Comparison of ENCODE assay signal across 8 mouse cellular contexts in genomic region chr17:32676040-32676635, GRCm38 (mm10). TPM values are rescaled to one million over a fixed set of nuclear protein-coding genes. Genes with fewer than 3 reads are reported as not detected.
DNase-seq lines count a peak whose midpoint lies in the region; ATAC-seq lines count a peak whose summit lies in the region.

No protein-coding gene starts in this region.

- intact Hi-C loops in heart, postnatal 14 days (cut with DNase I), result no loop called here

- H3K4me3 ChIP-seq in heart, embryonic 13.5 days, result peak overlapping the region; percentile 10; the same call in 1 of the 2 replicates
- H3K4me3 ChIP-seq in embryonic facial prominence, embryonic 15.5 days (replicated peaks), result no peak overlapping the region
- no peak overlapping the region for H3K4me3 ChIP-seq in liver, embryonic 15.5 days (replicated peaks)

- no peaks in the 10 kb centered on the region for H3K27me3 ChIP-seq in heart, embryonic 13.5 days (replicated peaks)
- no peaks in the 10 kb centered on the region for H3K27me3 ChIP-seq in embryonic facial prominence, embryonic 15.5 days
- H3K27me3 ChIP-seq in liver, embryonic 15.5 days, result no peaks in the 10 kb centered on the region
- H3K27me3 ChIP-seq in splenic B cell, adult 2 months (ENCODE audit: control insufficient read depth, insufficient read depth, low read length, poor library complexity, severe bottlenecking), result no peaks in the 10 kb centered on the region

- no peaks in the 10 kb centered on the region for H3K9me3 ChIP-seq in heart, embryonic 13.5 days
- no peaks in the 10 kb centered on the region for H3K9me3 ChIP-seq in embryonic facial prominence, embryonic 15.5 days (replicated peaks)
- H3K9me3 ChIP-seq in liver, embryonic 15.5 days (replicated peaks), result no peaks in the 10 kb centered on the region

- WGBS in heart, embryonic 13.5 days, result 25% methylated on average over 21 of the region's 21 CpGs
- 34% methylated on average over 21 of the region's 21 CpGs for WGBS in embryonic facial prominence, embryonic 15.5 days
- 32% methylated on average over 21 of the region's 21 CpGs for WGBS in liver, embryonic 15.5 days (ENCODE audit: insufficient replicate concordance)

- H3K4me1 ChIP-seq in heart, embryonic 13.5 days, result no peaks in the 10 kb centered on the region
- H3K4me1 ChIP-seq in embryonic facial prominence, embryonic 15.5 days, result no peaks in the 10 kb centered on the region
- H3K4me1 ChIP-seq in liver, embryonic 15.5 days (replicated peaks), result no peaks in the 10 kb centered on the region

- DNase-seq in heart, postnatal 14 days, result no peak
- peak; percentile 9 for DNase-seq in splenic B cell, adult 2 months (ENCODE audit: low read depth, low spot score)
- DNase-seq in layer of hippocampus, postnatal 25 days (ENCODE audit: extremely low spot score in 1 of 2, low spot score in 1 of 2), result no peak
- DNase-seq in cerebellum, adult 11 months, result no peak

- no peak for ATAC-seq in heart, embryonic 13.5 days (ENCODE audit: extremely low read depth, insufficient number of reproducible peaks, low FRiP score, low TSS enrichment)
- ATAC-seq in embryonic facial prominence, embryonic 15.5 days (ENCODE audit: insufficient number of reproducible peaks, low FRiP score, low TSS enrichment, low read depth), result no peak
- no peak for ATAC-seq in liver, embryonic 15.5 days (ENCODE audit: insufficient read depth)
- no peak for ATAC-seq in erythroblast, adult 5-6 weeks (replicated peaks; ENCODE audit: low FRiP score, poor library complexity, severe bottlenecking)

- no peak overlapping the region for H3K9ac ChIP-seq in heart, embryonic 13.5 days
- no peak overlapping the region for H3K9ac ChIP-seq in embryonic facial prominence, embryonic 15.5 days
- H3K9ac ChIP-seq in liver, embryonic 15.5 days, result no peak overlapping the region

- no peak overlapping the region for H3K27ac ChIP-seq in heart, embryonic 13.5 days (replicated peaks)
- H3K27ac ChIP-seq in embryonic facial prominence, embryonic 15.5 days (replicated peaks), result no peak overlapping the region
- H3K27ac ChIP-seq in liver, embryonic 15.5 days (replicated peaks), result no peak overlapping the region

- peak overlapping the region; percentile 37 for H3K4me2 ChIP-seq in heart, embryonic 13.5 days
- H3K4me2 ChIP-seq in embryonic facial prominence, embryonic 15.5 days (replicated peaks), result peak overlapping the region; percentile 17; the same call in 1 of the 2 replicates
- peak overlapping the region; percentile 10; the same call in 1 of the 2 replicates for H3K4me2 ChIP-seq in liver, embryonic 15.5 days

- no peaks in the 10 kb centered on the region for H3K36me3 ChIP-seq in heart, embryonic 13.5 days
- H3K36me3 ChIP-seq in embryonic facial prominence, embryonic 15.5 days, result no peaks in the 10 kb centered on the region
- no peaks in the 10 kb centered on the region for H3K36me3 ChIP-seq in liver, embryonic 15.5 days (replicated peaks)
- H3K36me3 ChIP-seq in splenic B cell, adult 2 months (ENCODE audit: control insufficient read depth, insufficient read depth, low read length, poor library complexity, severe bottlenecking), result no peaks in the 10 kb centered on the region

RNA-seq across cellular contexts. Expression of gene Cyp4f15, which starts 9.3 kb away (rescaled TPM):
- 0.20 and 0.41 TPM in 2 replicates for polyA plus RNA-seq in heart, embryonic 13.5 days (2015; fragmentation: Nextera tagmentation; extraction: Ambion mirVana)
- not detected for total RNA-seq in heart, postnatal 14 days (2021)
- 0.56 and 0.72 TPM in 2 replicates for polyA plus RNA-seq in embryonic facial prominence, embryonic 15.5 days (2015; fragmentation: Nextera tagmentation; extraction: Ambion mirVana)
- polyA plus RNA-seq in liver, embryonic 15.5 days (2015; fragmentation: Nextera tagmentation; extraction: Ambion mirVana), result 6.5 and 7.5 TPM in 2 replicates
- total RNA-seq in layer of hippocampus, postnatal 25 days (2021), result 10 to 100 TPM; 16.1 to 20.0 TPM
- not detected in 2 replicates for total RNA-seq in erythroblast, adult 5-6 weeks (2015; ENCODE audit: low replicate concordance)
- not detected in 2 replicates for total RNA-seq in erythroblast, adult 5-6 weeks (2017; ENCODE audit: low replicate concordance)

RNA-seq across cellular contexts. Expression of gene Cyp4f40, which starts 17.4 kb away (rescaled TPM):
- not detected in 2 replicates for polyA plus RNA-seq in heart, embryonic 13.5 days (2015; fragmentation: Nextera tagmentation; extraction: Ambion mirVana)
- not detected for total RNA-seq in heart, postnatal 14 days (2021)
- polyA plus RNA-seq in embryonic facial prominence, embryonic 15.5 days (2015; fragmentation: Nextera tagmentation; extraction: Ambion mirVana), result 0.12 TPM in 2 replicates
- not detected in 2 replicates for polyA plus RNA-seq in liver, embryonic 15.5 days (2015; fragmentation: Nextera tagmentation; extraction: Ambion mirVana)
- total RNA-seq in layer of hippocampus, postnatal 25 days (2021), result not detected
- total RNA-seq in erythroblast, adult 5-6 weeks (2015; ENCODE audit: low replicate concordance), result not detected in 2 replicates
- total RNA-seq in erythroblast, adult 5-6 weeks (2017; ENCODE audit: low replicate concordance), result not detected in 2 replicates

RNA-seq across cellular contexts. Expression of gene Cyp4f37, which starts 55.0 kb away (rescaled TPM):
- not detected in 2 replicates for polyA plus RNA-seq in heart, embryonic 13.5 days (2015; fragmentation: Nextera tagmentation; extraction: Ambion mirVana)
- not detected for total RNA-seq in heart, postnatal 14 days (2021)
- not detected in 2 replicates for polyA plus RNA-seq in embryonic facial prominence, embryonic 15.5 days (2015; fragmentation: Nextera tagmentation; extraction: Ambion mirVana)
- polyA plus RNA-seq in liver, embryonic 15.5 days (2015; fragmentation: Nextera tagmentation; extraction: Ambion mirVana), result not detected in 2 replicates
- not detected for total RNA-seq in layer of hippocampus, postnatal 25 days (2021)
- total RNA-seq in erythroblast, adult 5-6 weeks (2015; ENCODE audit: low replicate concordance), result not detected in 2 replicates
- total RNA-seq in erythroblast, adult 5-6 weeks (2017; ENCODE audit: low replicate concordance), result not detected in 2 replicates

Comparison
In these comparisons a context has a peak if more than half of its experiments do, and no peak if none do; other contexts are left out.
1. RNA of gene Cyp4f15, which starts 9.3 kb away (total RNA-seq): 16.1 to 20.0 TPM in layer of hippocampus, postnatal 25 days; not detected in heart, postnatal 14 days and not detected in erythroblast, adult 5-6 weeks; every median in the first group is over 10 times any median in the second.
2. Peak in every context shown above with its lines, with median percentiles within 50 percentile points of each other: H3K4me2 ChIP-seq.